Mouse (Mus musculus): ENCODE results near the gene Zbtb14. TPM values are rescaled to one million over a fixed set of nuclear protein-coding genes. Genes with fewer than 3 reads are reported as not detected.

Gene Zbtb14
- total RNA-seq (2023): 19.1 TPM

DNA sequence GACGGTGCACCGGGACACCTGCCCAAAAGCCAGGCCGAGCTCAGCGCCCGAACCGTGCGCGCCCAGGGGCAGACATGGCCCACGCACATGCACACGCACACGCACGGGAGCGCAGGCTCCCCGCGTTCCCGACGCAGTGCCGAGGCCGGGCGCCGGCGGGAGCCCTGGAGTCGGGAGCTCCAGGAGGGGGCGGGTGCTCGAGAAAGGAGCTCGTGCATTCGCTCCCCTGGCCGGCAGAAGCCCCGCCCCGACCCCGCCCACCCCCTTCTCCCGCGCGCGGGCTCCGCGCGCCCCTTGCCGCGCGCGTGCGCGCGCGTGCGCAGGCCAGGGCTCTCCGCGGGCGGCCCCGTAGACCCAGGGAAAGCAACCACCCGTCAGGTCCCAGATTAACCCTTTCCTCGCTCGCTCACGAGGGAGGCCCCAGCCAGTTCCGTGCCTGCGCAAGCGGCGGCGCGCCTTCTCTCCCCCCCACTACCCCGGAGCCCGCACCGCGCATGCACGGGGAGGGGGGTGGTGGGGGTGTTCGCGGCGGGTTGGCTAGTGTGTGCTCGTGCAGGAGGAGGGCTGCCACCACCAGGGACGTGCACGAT, at the start of gene Zbtb14:
Zbtb14 (plus strand) TSS at position 540 of the 590 bp plus-strand sequence.

DNA sequence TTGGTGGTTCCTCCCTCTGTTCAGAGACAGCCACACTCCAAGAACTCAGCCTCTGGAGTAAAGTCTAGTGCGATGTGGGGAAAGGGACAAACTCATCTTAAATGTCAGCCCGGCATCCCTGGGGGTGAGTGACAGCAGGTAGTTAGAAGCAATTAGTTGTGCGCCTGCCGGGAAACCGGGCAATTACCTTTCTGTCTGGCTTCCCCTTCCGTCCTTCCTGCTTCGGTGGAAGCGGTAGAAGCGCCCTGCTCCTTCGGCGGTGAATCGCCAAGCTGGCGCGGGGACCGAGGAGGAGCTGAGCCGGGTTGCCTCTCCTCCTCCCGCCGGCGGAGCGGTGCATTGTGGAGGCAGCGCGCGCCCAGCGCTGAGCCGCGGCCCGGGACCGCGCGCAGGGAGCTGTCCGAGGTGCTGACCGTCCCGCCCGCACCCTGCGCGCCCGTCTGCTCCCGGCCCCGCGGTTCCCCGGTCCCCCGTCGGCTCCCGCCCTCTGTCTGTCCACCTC, 56.2 kb downstream of the Zbtb14 start, which contains the start of gene Akain1:
Akain1 (plus strand) TSS at position 337 of the 502 bp plus-strand sequence.

Other genes starting within 250 kb of the Zbtb14 start
- gene Akain1, start 56.3 kb downstream of the Zbtb14 start, total RNA-seq (2023): not detected